Mouse (Mus musculus): ENCODE results near the gene Gm21093.
"Not testable (repeated sequence)": the region's sequence is repeated elsewhere in the genome, so short reads cannot be mapped to it uniquely, and the experiment has no call there.

Gene Gm21093

DNA sequence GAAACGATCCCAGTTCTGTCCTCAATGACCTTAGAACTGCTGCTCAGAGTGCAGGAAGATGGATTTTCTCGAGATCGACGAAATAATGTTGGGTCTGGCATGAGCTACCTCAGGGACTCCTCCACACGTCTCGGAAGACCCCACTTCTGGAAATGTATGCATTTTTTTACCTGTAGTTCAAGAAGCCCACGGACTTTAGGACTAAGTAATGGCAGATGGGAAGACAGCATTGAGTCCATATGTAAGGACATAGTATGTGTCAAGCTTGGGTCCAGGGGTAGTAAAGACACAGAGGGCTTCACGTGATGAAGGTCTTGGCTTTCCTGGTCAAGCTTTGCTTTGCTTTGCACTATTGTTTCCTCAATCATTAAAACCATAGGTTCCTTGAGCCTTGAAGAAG, at the start of gene Gm21093:
Gene Gm21093 (minus strand): TSS at position 101 of the 400 bp plus-strand sequence.
- DNase-seq, result not testable (repeated sequence)
